Mouse (Mus musculus) testis, postnatal 14 days (tissue): ENCODE results near the gene Pop7.

Experiments
- DNase-seq: peaks from one replicate; pipeline ENCODE4 v3.0.0; 2021; ENCODE audit warnings: low spot score

The Pop7 gene

GRCm38 (mm10) chr5:137491559-137491958 is 10.8 kb downstream of the Pop7 start:
- DNase-seq, result peak; percentile 37

DNA sequence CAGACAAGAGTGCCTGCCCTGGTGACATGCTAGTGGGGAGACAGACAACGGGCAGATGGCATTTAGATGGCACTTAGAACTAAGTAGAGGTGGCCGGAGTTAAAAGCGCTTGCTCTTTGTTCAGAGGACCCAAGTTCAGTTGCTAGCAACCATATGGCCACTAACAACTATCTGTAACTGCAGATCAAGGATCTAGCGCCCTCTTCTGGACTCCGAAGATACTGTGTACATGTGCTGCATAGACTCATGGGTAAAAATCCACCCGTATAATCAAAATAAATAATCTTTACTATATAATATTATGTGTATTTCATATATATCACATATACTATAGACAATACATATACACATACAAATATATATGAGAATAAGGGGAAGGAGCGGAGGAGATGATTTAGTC is 14.7 kb downstream of the Pop7 start:
- DNase-seq, result no peak

DNA sequence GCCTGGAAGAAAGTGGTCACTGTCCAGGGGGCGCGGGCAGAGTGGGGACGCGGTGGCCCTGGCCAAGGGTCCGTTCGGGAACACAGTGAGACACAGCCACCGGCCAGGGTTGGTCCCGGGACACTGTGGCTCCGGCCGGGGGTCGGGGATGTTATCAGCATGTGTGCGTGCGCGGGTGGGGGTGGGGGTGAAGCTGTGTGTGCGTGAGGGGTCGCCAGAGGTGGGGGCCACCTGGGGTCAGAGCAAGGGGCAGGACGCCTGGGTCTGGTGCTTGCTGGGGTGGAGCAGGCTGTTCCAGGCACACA is 16.5 kb downstream of the Pop7 start:
- no peak for DNase-seq

GRCm38 (mm10) chr5:137485071-137485850 is 17.1 kb downstream of the Pop7 start:
- DNase-seq, result no peak

DNA sequence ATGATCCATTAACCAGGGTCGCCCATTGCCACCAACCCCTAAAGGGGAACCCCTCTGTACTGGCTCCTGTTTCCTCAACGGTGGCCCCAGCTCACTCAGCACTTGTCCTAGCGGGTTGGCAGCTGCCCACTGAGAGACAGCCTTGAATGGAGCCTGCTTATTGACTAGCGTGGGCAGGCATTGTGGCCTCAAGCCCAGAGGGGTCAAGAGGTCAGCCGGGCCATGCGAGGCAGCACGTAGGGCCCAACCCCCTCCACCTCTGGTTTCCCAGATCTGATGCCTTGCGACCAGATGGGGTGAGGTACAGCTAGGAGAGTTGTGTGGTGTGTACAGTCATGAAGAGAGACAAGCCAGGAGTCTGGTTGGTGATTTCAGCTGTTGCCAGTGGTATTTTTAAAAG is 20.4 kb downstream of the Pop7 start:
- DNase-seq, result peak; percentile 31

DNA sequence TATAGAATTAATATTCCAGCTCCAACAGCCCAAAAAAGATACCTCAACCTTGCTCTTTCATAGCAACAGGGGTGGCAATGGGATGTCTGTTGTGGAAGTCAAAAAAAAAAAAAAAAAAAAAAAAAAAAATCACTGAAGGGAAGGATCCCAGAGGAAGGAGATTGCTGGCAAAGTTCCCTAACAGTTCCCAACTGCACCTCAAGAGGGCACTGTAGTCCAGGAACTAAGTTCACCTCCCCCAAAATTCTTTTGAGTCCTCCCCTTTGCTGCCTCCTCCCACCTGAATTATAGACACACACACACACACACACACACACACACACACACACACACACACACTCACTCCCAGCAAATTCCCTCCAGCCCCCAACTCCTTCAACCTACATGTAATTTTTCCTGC is 21.2 kb downstream of the Pop7 start:
- DNase-seq, result peak; percentile 53

GRCm38 (mm10) chr5:137476964-137477363 is 25.4 kb downstream of the Pop7 start, which contains the start of gene Zan:
Zan (minus strand) TSS chr5:137477064.
- DNase-seq, result no peak

- DNase-seq, result no peak
Observed at GRCm38 (mm10) chr5:137474351-137474750, 28.0 kb downstream of the Pop7 start.

DNA sequence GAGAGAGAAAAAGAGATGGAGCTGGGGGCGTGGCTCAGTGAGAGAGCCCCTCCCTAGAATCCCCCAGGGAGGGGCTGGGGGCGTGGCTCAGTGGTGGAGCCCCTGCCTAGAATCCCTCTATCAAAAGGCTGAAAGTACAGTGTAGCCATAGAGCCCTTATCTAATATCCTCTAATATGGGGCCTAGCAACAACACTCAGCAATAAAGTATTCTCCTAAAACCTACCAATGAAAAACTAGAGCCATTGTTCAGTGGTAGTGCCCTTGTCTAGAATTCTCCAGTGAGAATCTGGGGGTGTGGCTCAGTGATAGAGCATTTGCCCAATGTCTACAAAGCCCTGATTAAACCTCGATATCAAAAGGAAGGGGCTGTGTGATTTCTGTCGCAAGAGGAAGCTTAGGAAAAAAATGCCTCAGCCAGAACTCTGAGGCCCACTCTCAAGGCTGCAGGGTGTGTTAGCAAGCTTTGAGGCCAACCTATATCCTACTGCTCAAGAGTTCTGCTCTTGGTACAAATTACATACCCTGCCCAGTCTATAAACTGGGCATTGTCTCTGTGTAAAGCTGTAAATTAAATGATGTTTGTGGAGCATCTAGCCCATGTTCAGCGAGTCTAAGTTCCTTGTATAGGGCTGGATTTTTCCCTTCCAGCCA is 29.9 kb downstream of the Pop7 start:
- DNase-seq, result no peak

DNA sequence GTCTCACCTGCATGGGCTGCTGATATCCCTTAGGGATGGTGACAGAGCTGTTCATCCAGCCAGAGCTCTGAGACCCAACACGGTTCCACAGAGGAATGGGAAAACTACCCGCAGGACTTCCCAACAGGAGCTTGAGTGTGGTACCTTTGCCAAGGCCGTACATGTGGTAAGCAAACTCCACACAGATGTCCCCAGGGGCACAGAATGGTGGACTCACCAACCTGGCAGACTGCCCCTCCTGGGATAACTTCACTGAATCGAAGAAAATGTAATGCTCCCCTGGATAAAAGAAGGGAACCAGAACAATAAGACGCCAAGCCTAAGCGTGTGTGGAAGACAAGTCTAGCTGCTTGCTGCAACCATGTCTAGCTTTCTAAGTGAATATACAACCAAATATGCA is 35.4 kb downstream of the Pop7 start:
- no peak for DNase-seq

DNA sequence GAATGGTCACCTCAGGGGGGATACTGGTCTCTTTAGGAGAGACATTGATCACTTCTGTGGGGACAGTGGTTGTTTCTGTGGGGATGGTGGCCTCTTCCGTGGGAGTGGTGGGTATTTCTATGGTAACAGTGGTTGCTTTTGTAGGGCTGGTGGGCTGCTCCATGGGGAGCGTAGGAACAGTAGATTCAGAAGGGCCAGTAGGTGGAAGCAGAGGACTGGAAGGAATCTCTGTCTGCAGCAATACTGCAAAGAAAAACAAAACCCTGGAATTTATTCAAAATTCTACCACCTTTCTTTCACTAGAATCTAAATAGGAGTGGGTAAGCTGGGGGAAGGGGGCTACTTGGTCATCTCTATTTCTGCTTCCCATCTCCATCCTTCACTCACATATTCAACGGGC is 37.3 kb downstream of the Pop7 start:
- no peak for DNase-seq

DNA sequence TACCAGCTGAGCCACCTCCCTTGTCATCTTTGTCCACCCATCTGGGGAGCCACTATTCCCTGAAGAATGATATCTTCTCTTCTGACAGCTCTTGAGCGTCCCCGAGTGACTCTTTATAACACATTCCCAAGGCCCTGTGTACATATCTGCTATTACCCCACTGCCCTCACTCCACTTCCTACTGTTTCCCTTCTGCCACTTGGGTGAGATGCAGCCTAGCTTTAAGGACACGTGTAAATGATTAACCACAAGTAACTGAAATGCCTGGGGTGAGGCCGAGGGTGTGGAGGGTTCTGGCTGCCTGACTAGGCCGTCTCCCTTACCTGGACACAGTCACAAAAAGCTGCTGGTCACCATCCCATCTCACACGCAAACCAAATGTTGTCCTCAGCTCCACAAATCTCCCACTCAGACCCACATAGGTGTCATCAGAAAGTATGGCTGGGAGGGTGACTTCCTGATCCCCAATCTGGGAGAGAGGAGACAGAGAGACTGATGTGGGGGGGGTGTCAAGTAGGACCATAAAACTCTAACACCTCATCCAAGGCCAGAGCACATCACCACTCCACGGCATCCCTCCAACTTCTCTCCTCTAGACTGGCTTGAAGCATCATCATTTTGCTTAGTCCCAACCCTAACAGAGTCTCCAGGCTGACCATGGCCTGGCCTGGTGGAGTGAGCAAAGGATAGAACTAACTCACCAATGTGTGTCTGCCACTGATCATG is 46.3 kb downstream of the Pop7 start:
- DNase-seq, result no peak

GRCm38 (mm10) chr5:137455206-137455605 is 47.1 kb downstream of the Pop7 start:
- no peak for DNase-seq
